Mouse (Mus musculus): ENCODE measurements around the gene Rbm18.

GRCm38 (mm10) chr2:36126795-36127429, 9.7 kb downstream of the Rbm18 start:
- no peak for TF ChIP-seq CTCF (IDR thresholded peaks at IDR 0.05; ENCODE audit: extremely low read depth, insufficient read length, insufficient replicate concordance, low read depth, low read length)
- no peak for TF ChIP-seq POLR2A (IDR thresholded peaks at IDR 0.05; ENCODE audit: low read depth, low read length)
